Mouse (Mus musculus): Measurements from ENCODE around the gene Ppfia1.

Ppfia1 gene

GRCm38 (mm10) chr7:144480314-144480713, 73.2 kb downstream of the Ppfia1 start:
- no peak for DNase-seq

DNA sequence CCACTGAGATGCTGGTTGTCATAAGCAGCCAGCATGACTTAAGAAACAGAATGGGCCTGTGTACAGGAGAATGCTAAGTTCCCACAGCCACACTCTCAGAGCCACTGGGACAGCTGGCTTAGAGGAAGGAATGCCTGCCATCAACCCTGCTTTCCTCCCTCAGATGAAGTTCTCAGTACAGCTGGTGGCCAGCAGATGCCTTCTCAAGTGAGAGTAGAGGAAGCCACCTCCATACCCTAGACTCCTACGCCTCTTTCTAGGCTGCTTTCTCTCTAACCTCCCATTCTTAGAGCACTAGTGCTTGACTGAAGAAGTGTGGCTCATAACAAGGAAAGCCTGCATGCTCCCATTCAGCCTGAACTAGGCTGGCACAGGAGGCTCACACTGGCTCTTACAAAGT, 74.0 kb downstream of the Ppfia1 start:
- DNase-seq: no peak

GRCm38 (mm10) chr7:144475741-144476140, 77.8 kb downstream of the Ppfia1 start:
- no peak for DNase-seq

DNA sequence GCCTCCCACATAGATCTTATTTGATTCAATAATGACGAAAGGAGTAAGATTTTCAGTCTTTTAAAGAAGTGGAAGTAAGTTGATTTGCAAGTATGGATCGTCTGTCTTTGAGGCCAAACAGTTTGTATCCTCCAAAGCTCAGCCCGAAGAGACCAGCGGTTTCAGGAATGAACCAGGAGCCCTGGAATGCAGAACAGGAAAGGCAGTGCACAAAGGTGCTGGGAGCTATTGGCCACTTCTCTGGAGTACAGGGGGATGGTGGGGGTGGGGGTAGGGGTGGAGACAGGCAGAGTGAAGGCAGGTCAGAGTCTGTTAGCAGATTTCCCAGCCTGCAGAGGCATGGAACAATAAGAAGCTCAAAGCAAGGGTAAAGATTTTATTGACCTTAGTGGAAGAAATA, 80.0 kb downstream of the Ppfia1 start:
- DNase-seq: no peak

DNA sequence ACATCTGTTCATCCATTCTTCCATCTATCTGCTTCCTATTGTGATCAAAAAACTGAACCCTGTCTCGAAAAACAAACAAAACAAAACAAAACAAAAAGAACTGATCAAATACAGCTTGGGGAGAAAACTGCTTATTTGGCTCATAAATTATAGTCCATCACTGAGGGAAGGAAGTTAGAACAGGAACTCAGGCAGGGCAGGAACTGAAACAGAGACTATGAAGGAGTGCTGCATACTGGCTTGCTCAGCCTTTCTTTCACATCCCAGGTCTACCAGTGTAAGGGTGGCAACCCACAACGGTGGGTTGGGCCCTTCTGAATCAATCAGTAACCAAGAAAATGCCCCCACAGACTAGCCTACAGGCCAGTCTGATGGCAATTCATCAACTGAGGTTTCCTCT, 82.4 kb downstream of the Ppfia1 start:
- DNase-seq: no peak

DNA sequence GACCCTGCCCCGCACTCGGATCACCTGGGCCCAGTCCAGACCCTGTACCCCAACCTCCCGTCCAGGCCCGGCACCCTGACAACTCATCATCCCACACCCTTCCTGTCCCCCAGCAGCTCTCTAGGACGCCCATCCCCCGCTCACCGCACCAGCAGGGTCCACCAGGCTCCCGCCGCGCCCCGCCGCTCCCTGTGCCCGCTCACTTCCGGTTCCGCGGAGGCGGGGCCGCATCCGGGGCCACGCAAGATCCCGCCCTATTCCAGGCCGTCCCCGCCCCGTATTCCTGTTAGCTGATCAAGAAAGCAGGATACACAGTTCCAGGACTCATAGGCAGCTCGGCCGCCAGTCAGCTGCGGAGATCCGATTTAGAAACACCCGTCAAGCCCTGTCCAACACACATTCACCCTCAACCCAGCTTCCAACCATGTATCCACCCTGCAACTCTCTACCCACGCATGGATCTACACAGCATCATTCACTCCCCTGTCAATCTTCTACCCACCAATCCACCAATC, 82.9 kb downstream of the Ppfia1 start, which contains the start of gene Cttn:
Gene Cttn, minus strand, starts transcription at position 465 of the 515 bp plus-strand sequence.
- peak; percentile 89 for DNase-seq

GRCm38 (mm10) chr7:144469908-144470544, 83.5 kb downstream of the Ppfia1 start:
- no peak for DNase-seq

- DNase-seq: no peak
These were observed 84.3 kb downstream of the Ppfia1 start for GRCm38 (mm10) chr7:144469181-144469641.

DNA sequence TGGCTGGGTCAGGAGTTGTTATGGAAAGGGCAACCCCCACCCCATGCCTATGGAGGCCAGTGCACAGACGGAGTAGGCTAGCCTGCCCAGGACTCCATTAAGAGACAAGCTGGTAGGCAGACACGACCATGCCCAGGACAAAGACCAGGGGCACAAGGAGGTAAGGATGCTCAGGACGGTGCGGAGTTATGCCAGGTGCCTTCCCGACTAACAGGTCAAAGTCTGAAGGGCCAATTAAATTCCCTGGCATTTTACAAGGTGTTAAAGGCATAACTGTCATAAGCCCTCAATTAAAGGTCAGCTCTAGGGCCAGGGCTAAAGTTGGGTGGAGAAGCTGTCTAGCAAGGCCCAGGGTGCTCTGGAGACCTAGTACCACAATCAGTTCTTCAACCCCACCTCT, 84.8 kb downstream of the Ppfia1 start:
- no peak for DNase-seq

GRCm38 (mm10) chr7:144462577-144462976, 91.0 kb downstream of the Ppfia1 start:
- DNase-seq: no peak

DNA sequence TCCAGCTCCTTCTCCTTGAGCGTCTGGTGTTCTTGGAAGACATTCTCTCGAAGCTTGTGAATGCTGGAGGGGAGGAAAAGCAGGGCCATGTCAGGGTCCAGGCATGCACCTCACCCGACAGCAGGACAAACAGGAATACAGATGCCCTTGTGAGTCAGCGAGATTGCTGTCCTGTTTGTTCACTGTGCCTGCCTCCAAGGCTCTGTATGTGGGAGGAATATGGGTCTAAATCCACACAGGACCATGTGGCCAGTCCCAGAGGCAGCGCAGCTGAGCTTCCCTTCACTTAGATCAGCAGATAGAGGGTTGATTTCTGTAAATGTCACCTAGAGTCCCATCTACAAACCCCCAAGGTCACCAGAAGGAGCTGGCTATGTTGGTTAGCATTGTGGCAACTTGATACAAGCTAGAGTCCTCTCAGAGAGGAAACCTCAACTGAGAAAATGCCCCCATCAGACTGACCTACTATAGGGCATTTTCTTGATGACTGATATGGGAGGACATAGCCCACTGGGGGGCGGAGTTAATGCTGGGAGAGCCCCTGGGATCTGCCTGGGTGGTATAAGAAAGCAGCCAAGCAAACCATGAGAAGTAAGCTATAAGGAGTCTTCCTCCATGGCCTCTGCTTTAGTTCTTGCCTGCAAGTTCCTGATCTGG, 92.2 kb downstream of the Ppfia1 start:
- no peak for DNase-seq

DNA sequence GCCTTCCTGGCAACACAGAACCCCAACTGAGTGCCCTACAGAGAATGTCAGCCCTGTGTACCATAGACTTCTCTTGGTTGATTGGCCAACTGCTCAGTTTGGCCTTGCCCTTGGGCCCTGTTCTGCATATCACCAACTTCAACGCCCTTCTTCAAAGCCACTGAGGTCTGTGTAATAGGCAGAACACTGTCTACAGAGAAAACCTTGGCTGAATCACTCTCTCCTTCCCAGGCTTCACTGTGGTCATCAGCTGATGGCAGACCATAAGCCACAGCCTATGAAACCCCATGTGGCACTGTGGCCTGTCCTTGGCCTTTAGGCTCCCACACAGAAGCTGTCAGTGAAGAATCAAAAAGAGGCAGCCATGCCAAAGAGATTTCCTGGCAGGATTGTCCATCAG, 94.6 kb downstream of the Ppfia1 start:
- DNase-seq: no peak

- DNase-seq: no peak
These were observed 102.9 kb downstream of the Ppfia1 start for GRCm38 (mm10) chr7:144450661-144451060.

DNA sequence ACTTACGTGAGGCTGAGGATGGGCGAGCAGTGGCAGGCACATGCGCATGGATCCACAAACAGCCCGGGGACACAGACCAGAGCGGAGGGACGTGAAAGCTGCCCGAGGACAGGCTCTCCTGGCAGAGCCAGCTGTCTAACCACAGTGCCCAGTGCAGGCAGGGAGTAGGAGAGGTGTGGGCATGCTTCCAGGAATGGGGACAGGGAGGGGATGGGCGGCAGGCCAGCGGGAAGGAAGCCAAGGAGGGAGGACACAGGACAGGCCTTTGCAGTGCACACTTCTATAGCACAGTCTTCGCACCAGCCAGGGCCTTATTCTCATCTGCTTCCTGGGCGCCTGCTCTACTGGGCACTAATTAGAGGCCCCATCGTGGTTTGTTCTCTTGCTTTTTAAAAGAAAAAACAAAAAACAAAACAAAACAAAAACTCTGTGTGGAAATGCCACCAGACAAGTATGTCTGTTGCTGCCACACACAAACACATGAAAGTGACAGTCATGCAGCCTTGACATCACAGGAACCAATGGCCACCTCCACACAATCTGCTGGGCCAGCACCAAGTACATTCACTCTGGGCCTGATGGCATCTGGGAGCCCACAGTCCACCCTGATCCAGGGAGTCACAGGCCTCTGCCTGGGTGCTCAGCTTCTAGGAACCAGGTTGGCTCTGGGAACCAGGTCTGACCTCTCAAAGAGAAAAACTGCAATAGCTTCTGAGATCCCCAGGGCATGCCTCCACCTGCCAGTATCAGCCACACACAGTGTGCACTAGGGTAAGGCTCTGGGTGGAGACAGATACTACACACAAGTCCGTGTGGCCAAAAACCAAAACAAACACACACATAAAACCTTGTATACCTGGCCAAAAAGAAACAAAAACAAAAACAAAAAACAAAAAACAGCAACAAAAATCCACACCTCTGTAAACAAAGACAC, 103.6 kb downstream of the Ppfia1 start:
- peak; percentile 77 for DNase-seq

- DNase-seq: no peak
These were observed 105.3 kb downstream of the Ppfia1 start for GRCm38 (mm10) chr7:144448186-144448585.

GRCm38 (mm10) chr7:144447146-144447545, 106.4 kb downstream of the Ppfia1 start:
- no peak for DNase-seq

DNA sequence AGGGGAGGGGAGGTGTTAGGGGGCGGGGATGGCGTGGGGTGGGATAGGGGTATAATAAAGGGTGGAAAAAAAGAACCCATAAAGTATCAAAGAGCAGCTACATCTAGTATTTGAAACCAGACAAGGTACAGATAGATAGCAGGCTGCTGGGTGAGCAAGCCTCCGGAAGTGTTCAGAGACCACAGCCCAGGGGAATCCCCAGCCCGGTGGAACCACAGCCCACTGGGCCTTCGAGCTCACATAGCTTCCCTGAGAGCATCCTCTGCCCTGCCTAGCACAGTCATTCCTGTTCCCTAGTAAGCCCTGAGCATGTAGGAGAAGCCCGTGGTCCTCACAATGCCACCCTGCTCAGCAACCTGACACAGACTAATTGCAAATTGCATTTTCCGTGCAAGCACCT, 108.7 kb downstream of the Ppfia1 start:
- no peak for DNase-seq

DNA sequence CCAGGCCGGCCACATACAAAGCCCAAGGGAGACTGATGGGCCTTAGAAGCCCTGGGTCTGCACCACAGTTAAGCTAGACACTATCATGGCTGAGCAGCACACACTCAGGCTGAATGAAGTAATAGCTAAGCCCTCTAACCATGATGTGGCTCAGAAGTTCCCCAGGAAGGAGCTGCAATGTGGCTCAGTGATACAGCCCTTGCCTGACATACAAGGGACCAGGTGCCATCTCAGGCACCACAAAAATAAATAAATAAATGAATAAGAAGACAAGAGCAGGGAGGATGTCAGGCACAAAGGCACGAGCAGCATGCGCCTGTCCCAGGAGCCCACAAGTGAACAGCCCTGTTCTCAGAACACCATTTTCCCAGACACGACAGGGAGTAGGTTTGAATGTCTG, 111.6 kb downstream of the Ppfia1 start:
- DNase-seq: no peak

DNA sequence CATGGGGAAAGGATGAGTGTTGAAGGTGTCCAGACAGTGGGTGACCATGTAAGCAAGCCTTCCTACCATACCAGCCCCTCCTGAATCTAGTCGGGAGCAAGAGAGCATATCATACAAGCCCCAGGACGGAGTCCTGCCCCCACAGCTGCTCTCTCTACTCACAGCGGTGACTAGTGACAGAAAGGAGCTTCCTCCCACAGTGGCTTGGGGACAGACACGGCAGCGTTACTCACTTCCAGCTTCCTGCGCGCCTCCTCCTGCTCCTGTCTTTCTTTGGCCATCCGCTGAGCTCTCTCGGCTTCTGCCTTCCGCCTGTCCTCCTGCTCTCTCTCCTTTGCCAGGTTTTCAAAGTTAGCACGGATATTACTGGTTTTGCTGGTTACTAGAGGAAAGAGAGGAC, 112.1 kb downstream of the Ppfia1 start:
- DNase-seq: no peak

GRCm38 (mm10) chr7:144438811-144439210, 114.7 kb downstream of the Ppfia1 start:
- no peak for DNase-seq

DNA sequence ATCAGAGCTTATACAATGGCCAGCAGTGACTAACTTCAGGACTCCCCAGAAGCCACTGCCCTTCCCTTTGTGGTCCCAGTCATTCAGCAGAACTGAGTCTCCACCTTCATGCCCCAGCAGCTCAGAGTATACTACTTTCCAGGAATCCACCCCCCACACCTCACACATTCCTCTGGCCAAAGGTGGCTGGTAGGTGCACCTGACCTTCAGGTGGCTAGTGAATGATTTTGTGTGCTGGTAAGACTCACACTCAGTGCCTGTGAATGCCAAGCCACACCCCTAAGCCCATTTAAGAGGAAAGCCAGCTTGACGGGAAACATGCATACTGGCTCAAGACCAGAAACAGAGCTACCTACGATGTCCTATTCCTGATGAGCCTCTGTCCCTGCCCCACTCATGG, 120.6 kb downstream of the Ppfia1 start:
- DNase-seq: no peak

DNA sequence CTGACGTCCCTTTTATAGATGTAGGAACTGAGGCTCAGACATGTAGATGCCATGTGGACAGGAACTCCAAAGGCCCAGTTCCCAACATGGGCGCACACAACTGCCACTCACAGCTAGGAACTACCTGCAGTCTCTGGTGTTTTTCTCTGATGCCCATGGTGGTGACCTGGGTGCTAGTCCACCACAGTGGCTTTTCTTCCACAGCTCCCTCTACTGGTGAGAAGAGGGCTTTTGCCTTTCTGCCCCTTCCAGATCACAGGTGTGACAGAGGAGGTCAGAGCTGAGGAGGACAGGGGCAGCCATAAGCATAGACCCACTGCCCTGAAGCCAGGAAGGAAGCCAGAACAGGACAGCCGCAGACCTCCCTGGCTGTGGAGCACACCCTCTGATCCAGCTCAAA, 126.1 kb downstream of the Ppfia1 start:
- DNase-seq: no peak

Data from right cerebral cortex, postnatal 14 days (tissue).